Mouse (Mus musculus): Measurements from ENCODE around the gene Hspa4. TPM values are rescaled to one million over a fixed set of nuclear protein-coding genes. Genes with fewer than 3 reads are reported as not detected.
"Not testable (repeated sequence)": the region's sequence is repeated elsewhere in the genome, so short reads cannot be mapped to it uniquely, and the experiment has no call there.

The Hspa4 gene
- polyA plus RNA-seq, 1 experiment from 2014 or later = 84.5 TPM

DNA sequence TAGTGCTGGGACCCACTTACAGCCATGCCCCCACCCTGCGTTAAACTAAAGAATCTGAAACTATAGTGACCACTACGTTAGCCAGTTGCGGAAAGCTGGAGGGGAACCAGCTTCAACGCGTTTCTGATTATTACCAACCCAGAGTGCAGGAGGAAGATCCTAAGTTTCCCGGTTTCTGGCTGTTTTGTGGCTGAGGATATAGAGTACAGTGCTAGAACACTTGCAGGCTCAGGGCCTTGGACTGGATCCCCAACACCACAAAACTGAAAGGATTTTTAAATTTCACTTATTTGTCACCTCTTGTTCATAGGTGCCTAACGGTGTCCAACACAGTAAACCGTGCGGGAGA is 884 bp upstream of the Hspa4 start:
- no peaks in the 10 kb centered on the region for H3K27me3 ChIP-seq (ENCODE audit: insufficient read depth, low read length)
- H3K4me1 ChIP-seq (replicated peaks; ENCODE audit: insufficient read depth, low read length) = peaks cover 7% of the 10 kb centered on the region; the same call in 1 of the 2 replicates
- peak overlapping the region; percentile 99 for H3K9ac ChIP-seq (ENCODE audit: low read depth, low read length)
- H3K36me3 ChIP-seq (ENCODE audit: insufficient read depth, low read length) = no peaks in the 10 kb centered on the region
- no peaks in the 10 kb centered on the region for H3K9me3 ChIP-seq (replicated peaks; ENCODE audit: low read length)
- no peak for TF ChIP-seq CTCF (IDR thresholded peaks at IDR 0.05; ENCODE audit: low read depth)
- peak overlapping the region; percentile 92; the same call in 1 of the 2 replicates for H3K4me3 ChIP-seq (replicated peaks; ENCODE audit: low read depth, low read length)
- 49% methylated on average over 9 of the region's 9 CpGs for WGBS
- H3K27ac ChIP-seq = peak overlapping the region; percentile 100
- H3K4me2 ChIP-seq (ENCODE audit: low read length) = peak overlapping the region; percentile 62
- ATAC-seq (replicated peaks; ENCODE audit: low FRiP score, low read depth) = no peak
- no peak for DNase-seq (ENCODE audit: low spot score)

DNA sequence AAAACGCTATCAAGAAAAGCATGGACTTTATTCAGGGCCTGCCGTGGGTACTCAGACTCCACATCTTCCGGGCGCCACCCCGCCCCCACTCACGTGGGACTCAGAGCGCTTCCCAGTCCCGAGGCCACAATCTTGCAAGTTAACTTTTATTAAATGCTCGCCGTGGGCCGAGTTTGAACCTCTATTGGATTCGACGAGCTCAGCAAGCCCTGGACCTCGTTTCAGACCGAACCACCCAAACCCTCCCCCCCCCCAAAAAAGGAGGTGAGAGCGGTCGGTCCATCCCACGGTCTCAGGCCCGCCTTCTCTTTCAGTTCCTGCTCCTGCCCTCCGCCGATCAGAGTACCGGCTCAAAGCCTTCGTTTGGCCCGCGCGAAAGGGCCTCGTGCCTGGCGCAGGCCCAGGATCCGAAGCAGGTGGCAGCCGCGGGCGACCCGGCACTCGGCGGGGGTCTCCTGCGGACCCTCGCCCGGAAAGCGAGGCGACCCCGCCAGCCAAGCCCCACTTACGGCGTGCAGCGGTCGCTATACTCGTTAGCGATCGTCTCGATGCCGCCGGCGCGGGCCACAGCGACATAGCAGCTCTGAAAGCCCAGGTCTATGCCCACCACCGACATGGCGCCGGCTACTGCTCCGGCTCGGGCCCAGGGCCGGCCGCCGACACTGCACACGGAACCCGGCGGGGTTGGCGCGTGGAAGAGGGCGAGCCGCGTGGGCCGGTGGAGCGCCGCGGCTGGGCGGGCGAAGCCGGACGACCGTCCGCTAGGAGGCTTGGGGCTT is 517 bp downstream of the Hspa4 start:
- H3K9ac ChIP-seq (ENCODE audit: low read depth, low read length) = peak overlapping the region; percentile 99
- ATAC-seq (replicated peaks; ENCODE audit: low FRiP score, low read depth) (peak; percentile 61), DNase-seq (ENCODE audit: low spot score) (peak; percentile 71)
- peak overlapping the region; percentile 100 for H3K27ac ChIP-seq
- no peak; the same call in 1 of the 2 replicates for TF ChIP-seq CTCF (IDR thresholded peaks at IDR 0.05; ENCODE audit: low read depth)
- H3K36me3 ChIP-seq (ENCODE audit: insufficient read depth, low read length) = no peaks in the 10 kb centered on the region
- peak overlapping the region; percentile 62 for H3K4me2 ChIP-seq (ENCODE audit: low read length)
- peak overlapping the region; percentile 92 for H3K4me3 ChIP-seq (replicated peaks; ENCODE audit: low read depth, low read length)
- no peaks in the 10 kb centered on the region for H3K9me3 ChIP-seq (replicated peaks; ENCODE audit: low read length)
- WGBS = 0% methylated on average over 80 of the region's 80 CpGs
- no peaks in the 10 kb centered on the region for H3K27me3 ChIP-seq (ENCODE audit: insufficient read depth, low read length)
- peaks cover 7% of the 10 kb centered on the region; the same call in 1 of the 2 replicates for H3K4me1 ChIP-seq (replicated peaks; ENCODE audit: insufficient read depth, low read length)

DNA sequence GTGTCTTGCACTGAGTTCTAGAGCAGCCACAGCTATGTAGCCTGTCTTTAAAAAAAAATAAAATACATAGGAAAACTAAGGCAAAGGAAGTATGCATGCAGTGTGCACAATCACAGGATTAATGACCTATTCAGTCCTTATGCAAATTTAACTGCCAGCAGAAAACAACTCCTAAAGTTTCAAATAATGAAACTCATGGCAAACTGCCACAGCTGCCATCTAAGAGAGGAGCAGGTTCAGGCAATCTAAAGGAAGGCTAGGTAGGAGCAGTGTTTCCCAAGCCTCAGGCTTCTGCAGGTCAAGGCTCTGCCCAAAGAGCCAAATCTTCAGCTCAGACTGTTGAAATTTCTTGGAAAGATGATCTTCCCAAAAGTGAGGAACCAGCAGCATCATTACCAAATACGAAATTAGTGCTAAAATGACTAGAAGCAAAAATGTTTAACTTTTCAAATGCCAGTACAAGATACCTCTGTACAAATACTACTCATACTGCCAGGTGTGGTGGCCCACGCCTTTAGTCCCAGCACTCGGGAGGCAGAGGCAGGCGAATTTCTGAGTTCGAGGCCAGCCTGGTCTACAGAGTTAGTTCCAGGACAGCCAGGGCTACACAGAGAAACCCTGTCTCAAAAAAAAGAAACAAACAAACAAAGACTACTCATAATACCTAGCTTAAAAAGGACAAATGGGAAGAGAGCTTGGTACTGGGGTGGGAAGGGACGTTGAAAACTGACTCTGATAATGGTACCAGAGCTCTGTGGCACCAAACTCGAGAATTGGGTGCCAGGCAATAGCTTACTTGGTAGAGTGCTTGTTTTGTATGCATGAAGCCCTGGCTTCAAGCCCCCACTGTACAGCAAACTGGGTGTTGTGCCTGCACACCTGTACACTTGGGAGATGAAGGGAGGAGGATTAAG is 2.1 kb downstream of the Hspa4 start:
- Histone ChIP-seq H3K27ac (peak overlapping the region; percentile 52; the same call in 1 of the 2 replicates), H3K27me3 (ENCODE audit: insufficient read depth, low read length) (no peaks in the 10 kb centered on the region), H3K36me3 (ENCODE audit: insufficient read depth, low read length) (no peaks in the 10 kb centered on the region), H3K4me2 (ENCODE audit: low read length) (peak overlapping the region; percentile 62), H3K9me3 (replicated peaks; ENCODE audit: low read length) (no peaks in the 10 kb centered on the region), H3K4me3 (replicated peaks; ENCODE audit: low read depth, low read length) (no peak overlapping the region), H3K9ac (ENCODE audit: low read depth, low read length) (0 out of 2 replicates have a peak overlapping the region, but pooled peaks have one; percentile 99), H3K4me1 (replicated peaks; ENCODE audit: insufficient read depth, low read length) (peaks cover 7% of the 10 kb centered on the region; the same call in 1 of the 2 replicates)
- 74% methylated on average over 7 of the region's 7 CpGs for WGBS
- DNase-seq (ENCODE audit: low spot score) = no peak
- TF ChIP-seq CTCF (IDR thresholded peaks at IDR 0.05; ENCODE audit: low read depth) = no peak
- no peak for ATAC-seq (replicated peaks; ENCODE audit: low FRiP score, low read depth)

DNA sequence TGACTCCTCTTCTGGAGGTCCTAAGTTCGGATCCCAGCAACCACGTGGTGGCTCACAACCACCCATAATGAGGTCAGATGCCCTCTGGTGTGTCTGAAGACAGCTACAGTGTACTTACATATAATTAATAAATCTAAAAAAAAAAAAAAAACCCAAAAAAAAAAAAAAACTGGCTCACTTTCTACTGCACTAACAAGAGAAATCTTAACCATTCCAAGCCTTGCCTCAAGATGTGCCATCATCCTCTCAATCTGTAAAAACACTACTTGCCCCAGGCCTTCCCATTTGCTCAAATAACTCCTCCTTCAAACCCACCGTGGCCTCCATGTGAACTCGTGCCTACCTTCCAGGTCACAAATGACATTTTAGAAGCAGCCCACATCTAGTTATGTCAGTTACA is 3.4 kb downstream of the Hspa4 start:
- peak overlapping the region; percentile 33; the same call in 1 of the 2 replicates for H3K27ac ChIP-seq
- no peaks in the 10 kb centered on the region for H3K9me3 ChIP-seq (replicated peaks; ENCODE audit: low read length)
- WGBS = 61% methylated on average over 4 of the region's 4 CpGs
- no peak overlapping the region; the same call in 1 of the 2 replicates for H3K4me2 ChIP-seq (ENCODE audit: low read length)
- peaks cover 7% of the 10 kb centered on the region; the same call in 1 of the 2 replicates for H3K4me1 ChIP-seq (replicated peaks; ENCODE audit: insufficient read depth, low read length)
- H3K9ac ChIP-seq (ENCODE audit: low read depth, low read length) = no peak overlapping the region
- DNase-seq (ENCODE audit: low spot score) (no peak), ATAC-seq (replicated peaks; ENCODE audit: low FRiP score, low read depth) (no peak)
- H3K36me3 ChIP-seq (ENCODE audit: insufficient read depth, low read length) = no peaks in the 10 kb centered on the region
- no peak for TF ChIP-seq CTCF (IDR thresholded peaks at IDR 0.05; ENCODE audit: low read depth)
- H3K27me3 ChIP-seq (ENCODE audit: insufficient read depth, low read length) = no peaks in the 10 kb centered on the region
- no peak overlapping the region for H3K4me3 ChIP-seq (replicated peaks; ENCODE audit: low read depth, low read length)

DNA sequence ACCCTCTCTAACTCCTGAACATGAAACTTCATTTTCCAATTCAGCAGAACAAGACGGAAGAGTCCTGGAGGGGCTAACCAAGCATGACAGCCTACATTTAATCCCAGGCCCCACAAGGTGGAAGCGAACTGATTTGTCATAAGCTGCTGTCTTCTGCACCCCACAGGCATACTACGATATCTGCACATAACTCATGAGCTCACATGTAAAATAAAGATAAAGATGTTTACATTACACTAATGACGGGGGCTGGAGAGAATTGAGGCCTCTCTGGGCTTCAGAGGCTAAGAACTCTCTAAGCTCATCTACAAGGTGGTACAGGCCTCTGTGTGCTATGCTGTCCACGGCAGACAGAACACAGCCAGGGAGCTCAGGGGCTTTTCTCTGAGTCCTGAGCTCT is 5.8 kb downstream of the Hspa4 start:
- H3K4me3 ChIP-seq (replicated peaks; ENCODE audit: low read depth, low read length) = no peak overlapping the region
- TF ChIP-seq CTCF (IDR thresholded peaks at IDR 0.05; ENCODE audit: low read depth) = no peak
- no peak for DNase-seq (ENCODE audit: low spot score)
- ATAC-seq (replicated peaks; ENCODE audit: low FRiP score, low read depth) = no peak
- 65% methylated on average over 5 of the region's 5 CpGs for whole genome bisulfite sequencing
- no peaks in the 10 kb centered on the region for H3K9me3 ChIP-seq (replicated peaks; ENCODE audit: low read length)
- no peak overlapping the region for H3K27ac ChIP-seq
- H3K27me3 ChIP-seq (ENCODE audit: insufficient read depth, low read length) = no peaks in the 10 kb centered on the region
- peaks cover 7% of the 10 kb centered on the region; the same call in 1 of the 2 replicates for H3K4me1 ChIP-seq (replicated peaks; ENCODE audit: insufficient read depth, low read length)
- H3K36me3 ChIP-seq (ENCODE audit: insufficient read depth, low read length) = 0 out of 2 replicates have a peak, but pooled peaks cover 2% of the 10 kb centered on the region
- H3K4me2 ChIP-seq (ENCODE audit: low read length) = no peak overlapping the region
- no peak overlapping the region for H3K9ac ChIP-seq (ENCODE audit: low read depth, low read length)

DNA sequence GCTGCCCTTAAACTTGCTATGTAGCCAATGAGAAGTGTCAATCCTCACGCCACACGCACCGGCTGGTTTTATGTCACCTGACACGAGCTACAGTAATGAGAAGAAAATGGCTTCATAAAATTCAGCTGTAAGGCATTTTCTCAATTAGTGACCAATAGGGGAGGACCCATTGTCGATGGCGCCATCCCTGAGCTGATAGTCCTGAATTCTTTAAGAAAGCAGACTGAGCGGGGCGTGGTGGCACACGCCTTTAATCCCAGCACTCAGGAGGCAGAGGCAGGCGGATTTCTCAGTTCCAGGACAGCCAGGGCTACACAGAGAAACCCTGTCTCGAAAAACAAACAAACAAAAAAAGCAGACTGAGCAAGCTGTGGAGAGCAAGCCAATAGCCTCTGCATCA is 9.4 kb downstream of the Hspa4 start:
- DNase-seq (ENCODE audit: low spot score) (no peak), ATAC-seq (replicated peaks; ENCODE audit: low FRiP score, low read depth) (no peak)
- Histone ChIP-seq H3K36me3 (ENCODE audit: insufficient read depth, low read length) (peaks cover 27% of the 10 kb centered on the region), H3K27me3 (ENCODE audit: insufficient read depth, low read length) (no peaks in the 10 kb centered on the region), H3K9me3 (replicated peaks; ENCODE audit: low read length) (no peaks in the 10 kb centered on the region), H3K27ac (no peak overlapping the region), H3K4me1 (replicated peaks; ENCODE audit: insufficient read depth, low read length) (no peaks in the 10 kb centered on the region; the same call in 1 of the 2 replicates), H3K4me2 (ENCODE audit: low read length) (no peak overlapping the region), H3K9ac (ENCODE audit: low read depth, low read length) (no peak overlapping the region), H3K4me3 (replicated peaks; ENCODE audit: low read depth, low read length) (no peak overlapping the region)
- no peak for TF ChIP-seq CTCF (IDR thresholded peaks at IDR 0.05; ENCODE audit: low read depth)
- 91% methylated on average over 11 of the region's 11 CpGs for WGBS

DNA sequence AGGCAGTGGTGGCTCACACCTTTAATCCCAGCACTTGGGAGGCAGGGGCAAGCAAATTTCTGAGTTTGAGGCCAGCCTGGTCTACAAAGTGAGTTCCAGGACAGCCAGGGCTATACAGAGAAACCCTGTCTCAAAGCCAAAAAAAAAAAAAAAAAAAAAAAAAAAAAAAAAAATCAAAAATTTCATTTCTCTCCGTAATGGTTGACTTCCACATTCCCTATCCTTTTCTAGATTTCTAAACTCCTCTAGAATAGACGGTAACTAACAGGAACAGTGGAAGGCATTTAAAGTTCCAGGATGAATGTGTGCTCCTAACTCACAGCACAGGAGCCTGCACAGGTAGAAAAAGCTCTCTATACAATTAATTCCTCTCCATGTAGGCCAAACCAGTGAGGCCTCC is 10.1 kb downstream of the Hspa4 start:
- 94% methylated on average over 2 of the region's 2 CpGs for WGBS
- H3K9ac ChIP-seq (ENCODE audit: low read depth, low read length); H3K4me2 ChIP-seq (ENCODE audit: low read length); H3K4me3 ChIP-seq (replicated peaks; ENCODE audit: low read depth, low read length); H3K27me3 ChIP-seq (ENCODE audit: insufficient read depth, low read length); H3K27ac ChIP-seq; H3K9me3 ChIP-seq (replicated peaks; ENCODE audit: low read length); ATAC-seq (replicated peaks; ENCODE audit: low FRiP score, low read depth); DNase-seq (ENCODE audit: low spot score); H3K4me1 ChIP-seq (replicated peaks; ENCODE audit: insufficient read depth, low read length): not testable (repeated sequence)
- peaks cover 32% of the 10 kb centered on the region for H3K36me3 ChIP-seq (ENCODE audit: insufficient read depth, low read length)
